Mouse (Mus musculus) liver, adult 2 months (tissue): Measurements from ENCODE around the gene Kirrel3. TPM values are rescaled to one million over a fixed set of nuclear protein-coding genes. Genes with fewer than 3 reads are reported as not detected.

ENCODE experiments used
- DNase-seq: peaks from one replicate; pipeline ENCODE4 v3.0.0-alpha.2; 2011; ENCODE audit warnings: low read depth, low spot score; ENCODE audit errors: extremely low read depth
- H3K27ac ChIP-seq: fragments of 200-500 bp; replicated peaks from 2 replicates; pipeline ENCODE4 v1.5.1; 2012; ENCODE audit warnings: low read depth, mild to moderate bottlenecking, control low read depth, inconsistent platforms, low read length; ENCODE audit not compliant: insufficient read depth
- H3K27me3 ChIP-seq: fragments of 200-500 bp; 2 replicates; pipeline ENCODE4 v1.6.1; 2012; ENCODE audit warnings: mild to moderate bottlenecking, moderate library complexity, low read length, inconsistent platforms; ENCODE audit not compliant: control insufficient read depth, insufficient read depth
- H3K36me3 ChIP-seq: fragments of 200-500 bp; 2 replicates; pipeline ENCODE4 v1.6.1; 2012; ENCODE audit warnings: low read length, inconsistent platforms; ENCODE audit not compliant: control insufficient read depth, insufficient read depth
- H3K4me1 ChIP-seq: fragments of 200-500 bp; 2 replicates; pipeline ENCODE4 v1.6.1; 2011; ENCODE audit warnings: low read length; ENCODE audit not compliant: control insufficient read depth, insufficient read depth
- H3K4me3 ChIP-seq: fragments of 200-500 bp; 2 replicates; pipeline ENCODE4 v1.5.1; 2011; ENCODE audit warnings: low read depth, mild to moderate bottlenecking, control low read depth, low read length, moderate library complexity; ENCODE audit not compliant: insufficient read depth
- H3K79me2 ChIP-seq: fragments of 200-500 bp; 2 replicates; pipeline ENCODE4 v1.6.1; 2012; ENCODE audit warnings: inconsistent platforms, mild to moderate bottlenecking, low read length, moderate library complexity; ENCODE audit not compliant: control insufficient read depth, insufficient read depth
- H3K9ac ChIP-seq: fragments of 200-500 bp; 2 replicates; pipeline ENCODE4 v1.6.1; 2012; ENCODE audit warnings: low read depth, mild to moderate bottlenecking, control low read depth, inconsistent platforms, low read length
- CTCF ChIP-seq: fragments of 200-500 bp; IDR thresholded peaks from 2 replicates; pipeline ENCODE4 v1.5.1; 2011; ENCODE audit warnings: low read depth, low read length, control low read depth
- POLR2A ChIP-seq: fragments of 200-500 bp; IDR thresholded peaks from 2 replicates; pipeline ENCODE4 v1.6.1; 2011; ENCODE audit warnings: low read length, control low read depth; ENCODE audit not compliant: insufficient read depth; ENCODE audit errors: extremely low read depth
- WGBS: fragments of 180-500 bp; shearing (Covaris S2); methylation state at CpG from one replicate; pipeline ENCODE4 v1.1.7; 2018; 5-methylcytosine and 5-hydroxymethylcytosine counted together
- polyA plus RNA-seq: library from polyadenylated mRNA; depleted of rRNA; stranded (reverse); fragments of >200 nt; gene quantifications from 2 replicates; pipeline ENCODE4 v1.2.3, GENCODE M21; 2012
- total RNA-seq: library from RNA; depleted of rRNA; stranded (reverse); fragments of >200 nt; gene quantifications from 2 replicates; pipeline ENCODE4 v1.2.3, GENCODE M21; 2014

Gene Kirrel3
- total and polyA plus RNA-seq, 2 experiments: 0.09 TPM; not detected in 1

- 92% methylated on average over 2 of the region's 2 CpGs for WGBS
- no peak for TF ChIP-seq POLR2A
- Histone ChIP-seq H3K36me3 (no peaks in the 10 kb centered on the region), H3K27me3 (no peaks in the 10 kb centered on the region; the same call in 1 of the 2 replicates), H3K9ac (no peak overlapping the region), H3K4me3 (no peak overlapping the region), H3K79me2 (no peaks in the 10 kb centered on the region), H3K4me1 (no peaks in the 10 kb centered on the region), H3K27ac (no peak overlapping the region)
- no peak for DNase-seq
These were observed 426.7 kb downstream of the Kirrel3 start for GRCm38 (mm10) chr9:34912273-34912972.

DNA sequence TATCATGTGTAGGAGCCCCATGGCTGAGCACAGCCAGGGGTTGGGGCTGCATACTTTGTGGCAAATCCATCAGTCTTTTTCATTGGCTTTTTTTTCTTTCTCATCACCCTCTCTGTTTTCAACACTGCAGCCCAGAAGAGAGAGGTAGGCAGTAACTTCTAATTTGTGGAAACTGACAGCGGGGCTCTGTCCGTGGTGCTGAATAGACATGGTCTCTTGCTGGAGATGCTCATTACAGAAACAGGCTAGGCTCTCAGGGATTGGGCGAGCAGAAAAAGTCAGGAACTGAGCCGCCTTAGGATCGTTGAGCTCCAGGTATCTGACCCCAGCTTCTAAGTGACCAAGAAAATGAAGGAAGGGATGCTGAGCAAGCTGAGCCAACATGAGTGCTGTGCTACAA is 427.3 kb downstream of the Kirrel3 start:
- Histone ChIP-seq H3K27me3 (no peaks in the 10 kb centered on the region; the same call in 1 of the 2 replicates), H3K36me3 (no peaks in the 10 kb centered on the region), H3K4me3 (no peak overlapping the region), H3K27ac (no peak overlapping the region), H3K4me1 (no peaks in the 10 kb centered on the region), H3K79me2 (no peaks in the 10 kb centered on the region), H3K9ac (no peak overlapping the region)
- WGBS: 10% methylated on average over 5 of the region's 5 CpGs
- no peak for DNase-seq
- no peak for TF ChIP-seq POLR2A
- no peak for TF ChIP-seq CTCF

DNA sequence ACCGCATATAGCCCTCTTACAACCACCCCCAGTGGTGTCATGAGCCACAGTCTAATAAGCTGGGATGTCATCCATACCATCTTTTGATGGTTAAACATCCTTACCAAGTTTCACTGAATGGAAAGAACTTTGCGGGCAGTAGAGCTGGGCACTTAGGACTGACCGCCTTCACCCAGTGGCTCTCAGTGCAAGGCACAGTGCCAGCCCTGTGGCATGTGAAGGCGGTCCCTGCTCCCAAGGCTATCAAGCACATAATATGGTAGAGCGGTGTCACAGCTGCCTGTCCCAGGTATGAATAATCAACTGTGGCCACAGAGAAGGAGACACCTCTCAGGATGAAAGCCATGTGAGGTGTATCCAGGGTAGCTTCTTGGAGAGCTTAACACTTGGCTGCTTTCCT is 433.3 kb downstream of the Kirrel3 start:
- H3K9ac ChIP-seq: no peak overlapping the region
- whole genome bisulfite sequencing: 95% methylated on average over 5 of the region's 5 CpGs
- no peak for TF ChIP-seq CTCF
- no peak for TF ChIP-seq POLR2A

DNA sequence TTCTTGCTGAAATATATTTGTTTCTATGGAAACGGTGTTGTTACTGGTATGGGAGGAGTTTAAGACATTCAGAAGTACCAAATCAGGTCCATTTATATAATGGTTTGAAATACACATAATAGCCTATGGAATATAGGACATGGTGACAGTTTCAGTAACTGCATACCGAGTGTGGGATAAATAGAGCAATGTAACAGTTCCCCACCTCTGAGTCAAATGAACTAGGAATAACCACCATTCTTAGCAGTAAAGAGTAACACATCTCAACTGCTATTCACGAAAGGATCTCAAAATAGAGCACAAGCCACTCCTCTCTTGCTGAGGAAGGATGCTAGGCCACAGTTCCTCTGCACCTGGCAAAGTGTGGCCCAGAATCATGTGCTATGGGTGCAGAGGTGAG is 434.4 kb downstream of the Kirrel3 start:
- Histone ChIP-seq H3K4me3 (no peak overlapping the region), H3K27me3 (no peaks in the 10 kb centered on the region), H3K79me2 (no peaks in the 10 kb centered on the region), H3K36me3 (no peaks in the 10 kb centered on the region), H3K4me1 (no peaks in the 10 kb centered on the region), H3K9ac (no peak overlapping the region), H3K27ac (no peak overlapping the region)
- DNase-seq: no peak
- TF ChIP-seq POLR2A (no peak), CTCF (no peak)
- 72% methylated on average over 3 of the region's 3 CpGs for WGBS

More for the DNA sequence above, 433.3 kb downstream of the Kirrel3 start:
- no peaks in the 10 kb centered on the region for H3K4me1 ChIP-seq
- no peak overlapping the region for H3K4me3 ChIP-seq
- H3K27ac ChIP-seq: no peak overlapping the region
- no peaks in the 10 kb centered on the region for H3K36me3 ChIP-seq
- H3K27me3 ChIP-seq: no peaks in the 10 kb centered on the region
- no peak for DNase-seq
- no peaks in the 10 kb centered on the region for H3K79me2 ChIP-seq

- Histone ChIP-seq H3K4me3 (no peak overlapping the region), H3K9ac (no peak overlapping the region), H3K4me1 (no peaks in the 10 kb centered on the region), H3K27ac (no peak overlapping the region), H3K36me3 (no peaks in the 10 kb centered on the region), H3K79me2 (no peaks in the 10 kb centered on the region), H3K27me3 (no peaks in the 10 kb centered on the region)
- WGBS: 68% methylated on average over 1 of the region's 1 CpGs
- TF ChIP-seq CTCF (no peak), POLR2A (no peak)
- DNase-seq: no peak
These were observed 436.2 kb downstream of the Kirrel3 start for GRCm38 (mm10) chr9:34921941-34922340.

- 72% methylated on average over 6 of the region's 6 CpGs for WGBS
- H3K27me3 ChIP-seq: no peaks in the 10 kb centered on the region
- H3K36me3 ChIP-seq: no peaks in the 10 kb centered on the region
- H3K27ac ChIP-seq: no peak overlapping the region
- DNase-seq: no peak
- no peak for TF ChIP-seq POLR2A
- TF ChIP-seq CTCF: no peak
- H3K9ac ChIP-seq: no peak overlapping the region
- H3K79me2 ChIP-seq: no peaks in the 10 kb centered on the region
- H3K4me3 ChIP-seq: no peak overlapping the region
- no peaks in the 10 kb centered on the region for H3K4me1 ChIP-seq
These were observed 437.0 kb downstream of the Kirrel3 start for GRCm38 (mm10) chr9:34922716-34923115.
